Mouse (Mus musculus): ENCODE data around the gene Mnd1. TPM values are rescaled to one million over a fixed set of nuclear protein-coding genes. Genes with fewer than 3 reads are reported as not detected.

The Mnd1 gene
- polyA plus RNA-seq, 1 experiment from 2014 or later: 2.8 TPM

GRCm38 (mm10) chr3:84090982-84091381 is 64.6 kb downstream of the Mnd1 start:
- Histone ChIP-seq H3K27ac (ENCODE audit: low read depth, low read length) (no peak overlapping the region), H3K9ac (ENCODE audit: low read length) (no peak overlapping the region), H3K4me3 (ENCODE audit: low read depth, low read length) (no peak overlapping the region), H3K36me3 (ENCODE audit: control insufficient read depth, insufficient read depth, low read length) (no peaks in the 10 kb centered on the region), H3K4me2 (ENCODE audit: low read length) (no peak overlapping the region), H3K4me1 (ENCODE audit: control insufficient read depth, insufficient read depth, low read length) (no peaks in the 10 kb centered on the region), H3K27me3 (replicated peaks; ENCODE audit: control insufficient read depth, insufficient read depth, low read length) (no peaks in the 10 kb centered on the region), H3K9me3 (replicated peaks; ENCODE audit: control insufficient read depth, low read length) (no peaks in the 10 kb centered on the region)
- ATAC-seq: no peak
- 35% methylated on average over 2 of the region's 2 CpGs for WGBS
- no peak for DNase-seq (ENCODE audit: low spot score)

GRCm38 (mm10) chr3:84086921-84087320 is 68.7 kb downstream of the Mnd1 start:
- DNase-seq (ENCODE audit: low spot score) (no peak), ATAC-seq (no peak)
- Histone ChIP-seq H3K4me3 (ENCODE audit: low read depth, low read length) (no peak overlapping the region), H3K36me3 (ENCODE audit: control insufficient read depth, insufficient read depth, low read length) (no peaks in the 10 kb centered on the region), H3K9ac (ENCODE audit: low read length) (no peak overlapping the region), H3K4me1 (ENCODE audit: control insufficient read depth, insufficient read depth, low read length) (no peaks in the 10 kb centered on the region), H3K4me2 (ENCODE audit: low read length) (no peak overlapping the region), H3K9me3 (replicated peaks; ENCODE audit: control insufficient read depth, low read length) (0 out of 2 replicates have a peak, but pooled peaks cover 4% of the 10 kb centered on the region), H3K27me3 (replicated peaks; ENCODE audit: control insufficient read depth, insufficient read depth, low read length) (no peaks in the 10 kb centered on the region), H3K27ac (ENCODE audit: low read depth, low read length) (no peak overlapping the region)
- whole genome bisulfite sequencing: 26% methylated on average over 2 of the region's 2 CpGs

- no peaks in the 10 kb centered on the region for H3K27me3 ChIP-seq (replicated peaks; ENCODE audit: control insufficient read depth, insufficient read depth, low read length)
- no peaks in the 10 kb centered on the region for H3K4me1 ChIP-seq (ENCODE audit: control insufficient read depth, insufficient read depth, low read length)
- 0 out of 2 replicates have a peak, but pooled peaks cover 5% of the 10 kb centered on the region for H3K9me3 ChIP-seq (replicated peaks; ENCODE audit: control insufficient read depth, low read length)
- no peak overlapping the region for H3K4me2 ChIP-seq (ENCODE audit: low read length)
- no peak overlapping the region for H3K9ac ChIP-seq (ENCODE audit: low read length)
- no peaks in the 10 kb centered on the region for H3K36me3 ChIP-seq (ENCODE audit: control insufficient read depth, insufficient read depth, low read length)
- no peak overlapping the region for H3K4me3 ChIP-seq (ENCODE audit: low read depth, low read length)
- no peak for DNase-seq (ENCODE audit: low spot score)
- 73% methylated on average over 7 of the region's 7 CpGs for WGBS
- no peak overlapping the region for H3K27ac ChIP-seq (ENCODE audit: low read depth, low read length)
- no peak for ATAC-seq
Observed at GRCm38 (mm10) chr3:84086337-84086736, 69.2 kb downstream of the Mnd1 start.

- no peaks in the 10 kb centered on the region for H3K27me3 ChIP-seq (replicated peaks; ENCODE audit: control insufficient read depth, insufficient read depth, low read length)
- no peaks in the 10 kb centered on the region for H3K4me1 ChIP-seq (ENCODE audit: control insufficient read depth, insufficient read depth, low read length)
- 67% methylated on average over 9 of the region's 9 CpGs for WGBS
- H3K36me3 ChIP-seq (ENCODE audit: control insufficient read depth, insufficient read depth, low read length): no peaks in the 10 kb centered on the region
- 0 out of 2 replicates have a peak, but pooled peaks cover 5% of the 10 kb centered on the region for H3K9me3 ChIP-seq (replicated peaks; ENCODE audit: control insufficient read depth, low read length)
- ATAC-seq (no peak), DNase-seq (ENCODE audit: low spot score) (no peak)
- no peak overlapping the region for H3K4me3 ChIP-seq (ENCODE audit: low read depth, low read length)
- no peak overlapping the region for H3K4me2 ChIP-seq (ENCODE audit: low read length)
- H3K9ac ChIP-seq (ENCODE audit: low read length): no peak overlapping the region
- H3K27ac ChIP-seq (ENCODE audit: low read depth, low read length): no peak overlapping the region
Observed at GRCm38 (mm10) chr3:84085429-84085828, 70.2 kb downstream of the Mnd1 start.

GRCm38 (mm10) chr3:84081208-84081722 is 74.3 kb downstream of the Mnd1 start:
- no peak for DNase-seq (ENCODE audit: low spot score)
- H3K27ac ChIP-seq (ENCODE audit: low read depth, low read length): no peak overlapping the region
- H3K27me3 ChIP-seq (replicated peaks; ENCODE audit: control insufficient read depth, insufficient read depth, low read length): no peaks in the 10 kb centered on the region
- H3K9me3 ChIP-seq (replicated peaks; ENCODE audit: control insufficient read depth, low read length): 0 out of 2 replicates have a peak, but pooled peaks cover 5% of the 10 kb centered on the region
- no peak overlapping the region for H3K4me2 ChIP-seq (ENCODE audit: low read length)
- H3K4me3 ChIP-seq (ENCODE audit: low read depth, low read length): no peak overlapping the region
- H3K36me3 ChIP-seq (ENCODE audit: control insufficient read depth, insufficient read depth, low read length): no peaks in the 10 kb centered on the region
- 95% methylated on average over 4 of the region's 4 CpGs for WGBS
- ATAC-seq: no peak
- H3K4me1 ChIP-seq (ENCODE audit: control insufficient read depth, insufficient read depth, low read length): no peaks in the 10 kb centered on the region
- no peak overlapping the region for H3K9ac ChIP-seq (ENCODE audit: low read length)

- Histone ChIP-seq H3K4me2 (ENCODE audit: low read length) (no peak overlapping the region), H3K36me3 (ENCODE audit: control insufficient read depth, insufficient read depth, low read length) (no peaks in the 10 kb centered on the region), H3K4me3 (ENCODE audit: low read depth, low read length) (no peak overlapping the region), H3K27me3 (replicated peaks; ENCODE audit: control insufficient read depth, insufficient read depth, low read length) (no peaks in the 10 kb centered on the region), H3K9ac (ENCODE audit: low read length) (no peak overlapping the region), H3K4me1 (ENCODE audit: control insufficient read depth, insufficient read depth, low read length) (no peaks in the 10 kb centered on the region), H3K9me3 (replicated peaks; ENCODE audit: control insufficient read depth, low read length) (0 out of 2 replicates have a peak, but pooled peaks cover 5% of the 10 kb centered on the region), H3K27ac (ENCODE audit: low read depth, low read length) (no peak overlapping the region)
- ATAC-seq (no peak), DNase-seq (ENCODE audit: low spot score) (peak; percentile 9)
- WGBS: 81% methylated on average over 7 of the region's 7 CpGs
Observed at GRCm38 (mm10) chr3:84080074-84080473, 75.5 kb downstream of the Mnd1 start.

- Histone ChIP-seq H3K4me1 (ENCODE audit: control insufficient read depth, insufficient read depth, low read length) (no peaks in the 10 kb centered on the region), H3K4me2 (ENCODE audit: low read length) (no peak overlapping the region)
- no peak for ATAC-seq
Observed at GRCm38 (mm10) chr3:84077505-84077904, 78.1 kb downstream of the Mnd1 start.

GRCm38 (mm10) chr3:84076543-84077332 is 78.8 kb downstream of the Mnd1 start:
- no peak overlapping the region for H3K4me2 ChIP-seq (ENCODE audit: low read length)
- H3K27me3 ChIP-seq (replicated peaks; ENCODE audit: control insufficient read depth, insufficient read depth, low read length): no peaks in the 10 kb centered on the region
- DNase-seq (ENCODE audit: low spot score) (no peak), ATAC-seq (no peak)
- H3K9me3 ChIP-seq (replicated peaks; ENCODE audit: control insufficient read depth, low read length): no peaks in the 10 kb centered on the region
- H3K27ac ChIP-seq (ENCODE audit: low read depth, low read length): no peak overlapping the region
- H3K4me3 ChIP-seq (ENCODE audit: low read depth, low read length): no peak overlapping the region
- no peaks in the 10 kb centered on the region for H3K36me3 ChIP-seq (ENCODE audit: control insufficient read depth, insufficient read depth, low read length)
- 80% methylated on average over 13 of the region's 13 CpGs for WGBS
- no peak overlapping the region for H3K9ac ChIP-seq (ENCODE audit: low read length)
- no peaks in the 10 kb centered on the region for H3K4me1 ChIP-seq (ENCODE audit: control insufficient read depth, insufficient read depth, low read length)

More at GRCm38 (mm10) chr3:84077505-84077904, 78.1 kb downstream of the Mnd1 start:
- no peak overlapping the region for H3K9ac ChIP-seq (ENCODE audit: low read length)
- H3K27me3 ChIP-seq (replicated peaks; ENCODE audit: control insufficient read depth, insufficient read depth, low read length): no peaks in the 10 kb centered on the region
- WGBS: 92% methylated on average over 4 of the region's 4 CpGs
- no peak overlapping the region for H3K4me3 ChIP-seq (ENCODE audit: low read depth, low read length)
- H3K36me3 ChIP-seq (ENCODE audit: control insufficient read depth, insufficient read depth, low read length): no peaks in the 10 kb centered on the region
- DNase-seq (ENCODE audit: low spot score): no peak
- 0 out of 2 replicates have a peak, but pooled peaks cover 5% of the 10 kb centered on the region for H3K9me3 ChIP-seq (replicated peaks; ENCODE audit: control insufficient read depth, low read length)
- no peak overlapping the region for H3K27ac ChIP-seq (ENCODE audit: low read depth, low read length)

- Histone ChIP-seq H3K4me1 (ENCODE audit: control insufficient read depth, insufficient read depth, low read length) (no peaks in the 10 kb centered on the region), H3K4me3 (ENCODE audit: low read depth, low read length) (no peak overlapping the region), H3K36me3 (ENCODE audit: control insufficient read depth, insufficient read depth, low read length) (no peaks in the 10 kb centered on the region), H3K27ac (ENCODE audit: low read depth, low read length) (no peak overlapping the region), H3K9me3 (replicated peaks; ENCODE audit: control insufficient read depth, low read length) (no peaks in the 10 kb centered on the region), H3K9ac (ENCODE audit: low read length) (no peak overlapping the region), H3K4me2 (ENCODE audit: low read length) (no peak overlapping the region), H3K27me3 (replicated peaks; ENCODE audit: control insufficient read depth, insufficient read depth, low read length) (no peaks in the 10 kb centered on the region)
- ATAC-seq (no peak), DNase-seq (ENCODE audit: low spot score) (no peak)
- 74% methylated on average over 4 of the region's 4 CpGs for WGBS
Observed at GRCm38 (mm10) chr3:84075516-84075915, 80.1 kb downstream of the Mnd1 start.

All from forebrain, embryonic 14.5 days (tissue).